Mouse (Mus musculus) heart, adult 2 months (tissue): ENCODE measurements around the gene Etnk2. TPM values are rescaled to one million over a fixed set of nuclear protein-coding genes. Genes with fewer than 3 reads are reported as not detected.
"Not testable (repeated sequence)": the region's sequence is repeated elsewhere in the genome, so short reads cannot be mapped to it uniquely, and the experiment has no call there.

Experiments used
- DNase-seq, 2 experiments: peaks; one replicate each; pipeline ENCODE4 v3.0.0; 2021
- H3K27ac ChIP-seq: fragments of 200-600 bp; 2 replicates; pipeline ENCODE4 v1.8.1; 2022
- H3K27me3 ChIP-seq: fragments of 200-500 bp; 2 replicates; pipeline ENCODE4 v1.6.1; 2012; ENCODE audit warnings: mild to moderate bottlenecking, low read length, inconsistent platforms, mixed read lengths; ENCODE audit not compliant: control insufficient read depth, insufficient read depth
- H3K36me3 ChIP-seq: fragments of 200-500 bp; 2 replicates; pipeline ENCODE4 v1.6.1; 2012; ENCODE audit warnings: low read length, inconsistent platforms; ENCODE audit not compliant: control insufficient read depth, insufficient read depth
- H3K4me1 ChIP-seq: fragments of 200-500 bp; 2 replicates; pipeline ENCODE4 v1.6.1; 2011; ENCODE audit warnings: low read length; ENCODE audit not compliant: control insufficient read depth, insufficient read depth
- H3K4me3 ChIP-seq: fragments of 200-600 bp; 2 replicates; pipeline ENCODE4 v1.8.1; 2022
- H3K79me2 ChIP-seq: fragments of 200-500 bp; replicated peaks from 2 replicates; pipeline ENCODE4 v1.6.1; 2012; ENCODE audit warnings: mild to moderate bottlenecking, inconsistent platforms, low read length, moderate library complexity, mixed read lengths; ENCODE audit not compliant: control insufficient read depth, insufficient read depth
- H3K9ac ChIP-seq: fragments of 200-500 bp; 2 replicates; pipeline ENCODE4 v1.6.1; 2012; ENCODE audit warnings: low read depth, mild to moderate bottlenecking, control low read depth, inconsistent platforms, low read length, mixed read lengths
- CTCF ChIP-seq: fragments of 200-600 bp; IDR thresholded peaks from 2 replicates; pipeline ENCODE4 v1.8.1; 2022; ENCODE audit warnings: antibody characterized with exemption, mild to moderate bottlenecking, moderate library complexity
- EP300 ChIP-seq: fragments of 200-500 bp; IDR thresholded peaks from 2 replicates; pipeline ENCODE4 v1.6.1; 2011; ENCODE audit warnings: low read depth, low read length, control low read depth; ENCODE audit not compliant: insufficient read depth
- POLR2A ChIP-seq: fragments of 200-500 bp; IDR thresholded peaks from 2 replicates; pipeline ENCODE4 v1.6.1; 2011; ENCODE audit warnings: mild to moderate bottlenecking, low read depth, low read length, control low read depth; ENCODE audit not compliant: insufficient read depth
- WGBS: fragments of 180-500 bp; shearing (Covaris S2); methylation state at CpG from one replicate; pipeline ENCODE4 v1.1.7; 2018; 5-methylcytosine and 5-hydroxymethylcytosine counted together
- intact Hi-C: fragments of 180-260 bp; cut with DNase I; formaldehyde crosslinking; loops from one replicate; pipeline ENCODE4 v1.15.1; 2025
- polyA plus RNA-seq: library from polyadenylated mRNA; depleted of rRNA; stranded (reverse); fragments of >200 nt; gene quantifications from 2 replicates; pipeline ENCODE4 v1.2.3, GENCODE M21; 2012
- total RNA-seq, 2 experiments: library from RNA; stranded (reverse); gene quantifications; 2 replicates each; pipeline ENCODE4 v1.2.3; 2021

The Etnk2 gene
- total and polyA plus RNA-seq, 3 experiments: 0.29 to 0.93 (median 0.84) TPM

DNA sequence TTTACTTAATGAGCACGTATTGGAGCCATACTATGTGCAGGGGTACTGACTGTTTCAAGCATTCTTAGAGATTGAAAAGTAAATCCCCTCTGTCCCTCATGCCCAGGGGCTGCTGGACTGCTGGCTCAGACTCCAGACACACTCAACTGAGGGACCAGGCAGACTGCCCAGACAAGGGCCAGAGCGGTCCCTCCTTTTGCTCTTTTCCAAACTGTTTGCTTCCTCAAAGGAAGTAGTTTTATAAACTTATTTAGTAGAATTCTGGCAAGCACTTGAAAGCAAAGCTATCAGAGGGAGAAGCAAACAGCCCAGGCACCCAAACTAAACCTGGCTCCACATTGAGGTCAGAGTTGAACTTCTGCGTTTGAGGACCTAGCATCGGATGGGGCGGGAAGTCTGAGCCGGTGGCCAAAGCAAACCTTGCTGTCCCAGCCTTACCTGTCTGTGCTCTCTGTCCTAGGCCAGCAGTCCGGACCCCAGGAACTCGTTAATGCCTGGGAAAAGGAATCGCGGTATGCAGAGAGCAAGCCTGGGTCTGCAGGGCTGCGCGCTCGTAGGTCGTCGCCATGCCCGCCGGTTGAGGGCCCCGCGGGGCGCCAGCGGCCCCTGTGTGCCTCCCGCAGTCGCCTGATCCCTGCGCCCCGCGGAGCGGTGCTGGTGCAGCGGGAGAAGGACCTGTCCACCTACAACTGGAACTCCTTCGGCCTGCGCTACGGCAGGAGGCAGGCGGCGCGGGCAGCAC, 34.3 kb upstream of the Etnk2 start:
- no peaks in the 10 kb centered on the region for H3K79me2 ChIP-seq
- H3K27ac ChIP-seq: no peak overlapping the region
- H3K4me3 ChIP-seq: 0 out of 2 replicates have a peak overlapping the region, but pooled peaks have one; percentile 10
- peaks cover 5% of the 10 kb centered on the region; the same call in 1 of the 2 replicates for H3K27me3 ChIP-seq
- 11% methylated on average over 34 of the region's 34 CpGs for WGBS
- no peaks in the 10 kb centered on the region for H3K36me3 ChIP-seq
- intact Hi-C loops: no loop called here
- no peaks in the 10 kb centered on the region for H3K4me1 ChIP-seq
- H3K9ac ChIP-seq: 0 out of 2 replicates have a peak overlapping the region, but pooled peaks have one; percentile 7
- no peak for DNase-seq
- TF ChIP-seq POLR2A: no peak
- TF ChIP-seq CTCF: no peak
- no peak for TF ChIP-seq EP300

DNA sequence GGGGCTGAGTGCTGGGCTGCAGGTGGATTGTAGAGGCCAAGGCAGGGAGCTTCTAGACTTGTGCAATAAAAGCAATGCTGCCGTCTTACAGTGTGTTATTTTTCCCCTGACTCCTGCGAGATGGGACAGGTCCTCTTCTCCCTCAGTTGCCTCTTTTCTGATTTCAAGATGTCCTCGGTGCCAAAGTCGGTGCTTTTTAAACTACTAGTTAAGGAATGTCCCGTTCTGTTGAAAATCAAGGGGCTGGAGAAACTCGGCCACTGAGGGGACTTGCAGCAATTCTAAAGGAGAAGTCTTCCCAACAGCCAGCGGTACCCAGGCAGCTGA, 33.8 kb upstream of the Etnk2 start:
- WGBS: 41% methylated on average over 7 of the region's 7 CpGs
- Histone ChIP-seq H3K36me3 (no peaks in the 10 kb centered on the region), H3K9ac (no peak overlapping the region), H3K79me2 (no peaks in the 10 kb centered on the region), H3K27ac (no peak overlapping the region), H3K4me3 (0 out of 2 replicates have a peak overlapping the region, but pooled peaks have one; percentile 10), H3K4me1 (no peaks in the 10 kb centered on the region), H3K27me3 (peaks cover 5% of the 10 kb centered on the region; the same call in 1 of the 2 replicates)
- intact Hi-C loops: no loop called here
- no peak for TF ChIP-seq CTCF
- no peak for TF ChIP-seq EP300
- TF ChIP-seq POLR2A: no peak
- no peak for DNase-seq

DNA sequence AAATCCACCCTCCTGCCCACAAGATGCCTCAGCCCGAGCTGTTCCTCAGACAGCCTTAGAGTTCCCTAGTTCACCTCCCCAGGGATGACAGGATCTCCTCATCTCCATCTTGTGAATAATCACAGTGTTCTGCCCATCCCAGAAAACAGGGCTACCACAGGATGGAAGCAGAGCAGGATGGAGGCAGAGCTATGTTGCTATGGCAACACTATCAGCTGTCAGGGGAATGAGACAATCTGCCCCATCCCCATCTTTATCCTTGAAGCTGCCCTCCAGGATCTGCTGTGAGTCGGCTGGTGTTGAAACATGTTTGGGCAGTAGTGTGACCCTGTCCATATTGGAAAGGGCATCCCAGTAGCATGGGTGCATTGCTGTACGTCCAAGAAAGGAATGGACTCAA, 32.2 kb upstream of the Etnk2 start:
- H3K27me3 ChIP-seq: peaks cover 5% of the 10 kb centered on the region; the same call in 1 of the 2 replicates

DNA sequence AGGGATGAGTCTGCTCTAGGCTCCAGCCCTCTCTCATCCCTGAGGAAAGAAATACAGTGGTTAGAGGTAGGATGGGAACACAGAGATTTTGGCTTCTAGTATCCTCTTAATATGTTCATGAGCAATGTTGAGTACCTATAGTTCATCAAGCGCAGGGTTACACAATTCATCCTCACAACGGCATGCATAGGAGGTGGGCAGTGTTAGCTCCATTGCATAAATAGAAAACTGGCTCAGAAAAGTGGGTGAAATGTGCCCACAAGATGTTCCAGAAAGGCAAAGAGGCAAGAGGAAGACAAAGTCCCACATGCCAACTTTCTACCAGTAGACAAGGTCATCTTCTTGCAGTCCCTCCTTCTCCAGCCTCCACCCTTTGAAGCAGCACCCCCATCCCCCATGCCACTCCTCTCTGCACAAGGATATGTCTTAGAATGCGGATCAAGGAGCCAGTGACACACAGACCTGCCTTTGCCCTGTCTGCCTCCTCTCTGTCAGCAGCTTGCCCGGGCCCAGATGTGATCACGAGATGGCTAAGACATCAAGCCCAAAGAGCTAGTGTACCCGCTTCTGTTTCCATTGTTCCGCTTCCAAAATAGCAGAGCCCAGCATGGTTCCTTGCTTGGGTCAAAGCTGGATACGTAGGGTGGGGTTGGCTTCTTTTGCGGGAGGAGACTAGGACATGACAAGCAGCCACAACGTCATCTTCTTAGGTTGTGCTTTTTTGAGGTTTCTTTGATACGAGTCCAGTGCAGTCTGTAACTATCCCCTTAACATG, 30.5 kb upstream of the Etnk2 start:
- H3K4me3 ChIP-seq: no peak overlapping the region

More for the DNA sequence above, 32.2 kb upstream of the Etnk2 start:
- TF ChIP-seq POLR2A (no peak), CTCF (no peak), EP300 (no peak)
- no peak overlapping the region for H3K9ac ChIP-seq
- no peaks in the 10 kb centered on the region for H3K4me1 ChIP-seq
- no peak for DNase-seq
- no peaks in the 10 kb centered on the region for H3K79me2 ChIP-seq
- intact Hi-C loops: no loop called here
- H3K36me3 ChIP-seq: no peaks in the 10 kb centered on the region
- 63% methylated on average over 3 of the region's 3 CpGs for WGBS
- H3K4me3 ChIP-seq: no peak overlapping the region
- no peak overlapping the region for H3K27ac ChIP-seq

DNA sequence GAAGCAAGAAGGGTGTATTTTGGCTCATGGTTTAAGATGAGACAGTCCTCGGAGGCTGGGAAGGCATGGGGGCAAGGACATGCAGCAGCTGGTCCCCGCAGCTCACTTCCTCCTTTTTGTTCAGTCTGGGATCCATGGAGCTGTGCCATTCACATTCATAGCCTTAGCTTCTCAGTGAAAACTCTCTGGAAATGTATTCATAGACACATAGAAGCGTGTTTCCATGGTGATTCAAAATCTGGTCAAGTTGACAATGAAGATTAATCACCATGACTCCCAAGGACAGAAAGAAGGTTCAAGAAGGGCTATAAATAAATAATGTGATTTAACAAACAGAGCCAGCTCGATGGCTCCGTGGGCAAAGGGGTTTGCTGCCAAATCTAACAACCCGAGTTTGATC, 29.4 kb upstream of the Etnk2 start:
- TF ChIP-seq EP300: no peak
- TF ChIP-seq CTCF: no peak
- no peak for TF ChIP-seq POLR2A
- Histone ChIP-seq H3K4me1 (no peaks in the 10 kb centered on the region), H3K4me3 (no peak overlapping the region), H3K79me2 (no peaks in the 10 kb centered on the region), H3K27me3 (peaks cover 5% of the 10 kb centered on the region; the same call in 1 of the 2 replicates), H3K9ac (no peak overlapping the region), H3K27ac (no peak overlapping the region), H3K36me3 (no peaks in the 10 kb centered on the region)
- WGBS: 80% methylated on average over 6 of the region's 6 CpGs
- intact Hi-C loops: no loop called here
- DNase-seq: no peak

More for the DNA sequence above, 30.5 kb upstream of the Etnk2 start:
- DNase-seq: no peak
- peaks cover 5% of the 10 kb centered on the region; the same call in 1 of the 2 replicates for H3K27me3 ChIP-seq
- intact Hi-C loops: no loop called here
- no peaks in the 10 kb centered on the region for H3K36me3 ChIP-seq
- WGBS: 86% methylated on average over 11 of the region's 11 CpGs
- no peak overlapping the region for H3K9ac ChIP-seq
- TF ChIP-seq POLR2A (no peak), CTCF (no peak), EP300 (no peak)
- no peaks in the 10 kb centered on the region for H3K4me1 ChIP-seq
- no peak overlapping the region for H3K27ac ChIP-seq
- no peaks in the 10 kb centered on the region for H3K79me2 ChIP-seq

DNA sequence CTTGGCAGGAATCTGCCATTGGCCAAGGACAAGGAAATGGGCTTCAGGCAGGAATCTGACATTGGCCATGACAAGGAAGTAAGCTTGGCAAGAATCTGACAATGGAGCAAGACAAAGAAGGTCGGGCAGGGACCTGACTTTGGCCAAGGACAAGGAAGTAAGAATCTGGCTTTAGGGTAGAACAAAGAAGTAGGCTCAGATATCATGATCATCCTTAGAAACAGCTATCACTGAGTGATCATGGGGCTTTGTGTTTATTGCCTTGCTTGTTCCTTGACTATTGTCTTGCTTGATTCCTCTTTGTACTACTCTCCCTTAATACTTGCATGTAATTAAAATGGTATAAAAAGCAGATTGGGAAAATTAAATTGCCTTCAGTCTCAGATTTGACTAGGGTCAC, 23.0 kb upstream of the Etnk2 start:
- H3K4me3 ChIP-seq, intact Hi-C loops, H3K27me3 ChIP-seq, DNase-seq, H3K27ac ChIP-seq, H3K9ac ChIP-seq, H3K79me2 ChIP-seq, H3K36me3 ChIP-seq, H3K4me1 ChIP-seq: not testable (repeated sequence)
- WGBS: 36% methylated on average over 1 of the region's 1 CpGs
